Mouse (Mus musculus) gastrocnemius, adult 8-10 months (tissue): ENCODE measurements around the gene Aggf1. TPM values are rescaled to one million over a fixed set of nuclear protein-coding genes. Genes with fewer than 3 reads are reported as not detected.
"Not testable (repeated sequence)": the region's sequence is repeated elsewhere in the genome, so short reads cannot be mapped to it uniquely, and the experiment has no call there.

Source experiments
- DNase-seq, 2 experiments: peaks; one replicate each; pipeline ENCODE4 v3.0.0; 2022; ENCODE audit warnings: low spot score in 2 of 2
- total RNA-seq, 4 experiments: library from RNA; stranded (reverse); gene quantifications; 2 replicates each; pipeline ENCODE4 v1.2.4; 2022

The Aggf1 gene
- total RNA-seq: 10 to 100 TPM; 15.6 to 19.1 (median 17.5) TPM

DNA sequence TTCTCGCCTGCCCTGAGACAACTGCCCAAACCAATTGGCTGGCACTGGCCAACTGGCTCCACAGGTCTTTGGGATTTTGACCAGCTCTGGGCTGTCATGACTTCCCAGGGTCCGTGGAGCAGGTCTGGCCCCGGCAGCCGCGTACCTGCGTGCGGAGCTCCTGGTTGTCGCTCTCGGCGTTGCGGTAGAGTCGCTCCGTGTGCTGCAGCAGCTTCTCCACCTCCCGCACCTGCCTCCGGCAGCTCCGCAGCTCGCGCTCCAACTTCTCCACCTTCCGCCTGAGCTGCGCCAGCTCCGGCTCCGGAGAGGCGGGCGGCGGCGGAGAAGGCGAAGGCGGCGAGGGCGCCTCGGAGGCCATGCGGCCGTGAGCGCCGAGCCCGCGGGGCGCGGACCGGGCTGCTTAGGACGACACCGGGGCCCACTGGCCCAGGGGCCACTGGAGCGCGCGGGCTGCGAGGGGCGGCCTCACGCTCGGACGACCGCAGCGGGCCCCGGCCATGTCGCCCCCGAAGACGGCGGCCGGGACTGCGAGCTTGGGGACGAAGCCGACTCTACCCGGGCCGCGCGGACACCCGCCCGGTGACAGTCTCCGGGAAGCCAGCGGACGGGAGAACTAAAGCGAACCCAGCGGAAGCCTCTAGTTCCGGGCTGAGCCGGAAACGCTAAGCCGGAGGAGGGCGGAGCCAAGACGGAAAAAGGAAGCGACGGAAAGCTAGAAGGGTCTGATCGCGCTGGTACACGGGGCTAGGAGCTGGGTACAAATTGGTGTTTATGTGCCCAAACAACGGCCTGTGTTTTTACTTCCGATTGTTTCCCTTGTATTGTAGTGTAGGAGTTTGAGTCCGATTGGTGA is at the start of gene Aggf1:
TSS of gene Aggf1 (minus strand) at position 652 of the 853 bp plus-strand sequence.
- DNase-seq: peak; percentile 79 to 80

DNA sequence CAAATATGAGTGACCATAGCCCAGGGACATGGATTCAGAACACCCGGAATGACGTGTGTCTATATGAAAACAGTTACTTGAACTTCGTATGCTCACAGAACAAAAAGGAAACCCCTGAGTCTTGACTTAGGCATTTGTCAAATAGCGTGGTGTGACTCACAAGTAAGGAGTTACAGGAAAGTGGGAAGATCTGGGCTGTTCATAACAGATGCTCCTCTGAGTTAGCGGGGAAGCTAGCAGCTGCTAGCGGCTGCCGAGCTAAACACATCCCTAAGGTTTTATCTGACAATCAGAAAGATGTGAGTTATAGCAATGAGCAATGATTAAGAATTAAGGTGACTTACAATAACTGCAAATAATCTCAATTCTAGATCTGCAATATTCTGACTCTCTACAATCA is 49.8 kb upstream of the Aggf1 start:
- DNase-seq: no peak

DNA sequence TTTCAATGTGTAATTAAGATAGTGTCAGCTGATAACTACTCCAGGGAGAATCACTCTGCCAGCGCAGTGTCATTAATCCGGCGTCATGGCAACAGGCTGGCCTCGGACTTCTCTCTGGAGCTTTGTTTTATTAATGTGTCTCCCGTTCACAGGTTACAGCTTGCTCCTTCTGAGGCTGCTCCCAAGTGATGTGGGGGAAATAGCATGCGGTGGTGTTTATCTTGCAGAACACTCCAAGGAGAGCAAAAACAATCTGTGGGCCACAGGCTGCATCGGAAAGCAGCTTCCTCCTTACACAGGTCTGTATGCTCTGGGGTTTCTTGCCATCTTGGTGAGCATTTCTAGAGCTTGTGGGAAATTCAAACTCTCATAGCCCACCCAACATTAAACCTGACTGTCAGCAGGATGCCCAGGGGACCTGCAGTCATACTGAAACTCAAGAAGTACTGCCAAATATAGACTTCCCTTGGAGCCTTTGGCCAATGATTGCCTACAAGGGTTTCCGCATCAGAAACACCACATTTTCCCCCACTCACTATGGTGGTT is 44.1 kb upstream of the Aggf1 start:
- no peak for DNase-seq

DNA sequence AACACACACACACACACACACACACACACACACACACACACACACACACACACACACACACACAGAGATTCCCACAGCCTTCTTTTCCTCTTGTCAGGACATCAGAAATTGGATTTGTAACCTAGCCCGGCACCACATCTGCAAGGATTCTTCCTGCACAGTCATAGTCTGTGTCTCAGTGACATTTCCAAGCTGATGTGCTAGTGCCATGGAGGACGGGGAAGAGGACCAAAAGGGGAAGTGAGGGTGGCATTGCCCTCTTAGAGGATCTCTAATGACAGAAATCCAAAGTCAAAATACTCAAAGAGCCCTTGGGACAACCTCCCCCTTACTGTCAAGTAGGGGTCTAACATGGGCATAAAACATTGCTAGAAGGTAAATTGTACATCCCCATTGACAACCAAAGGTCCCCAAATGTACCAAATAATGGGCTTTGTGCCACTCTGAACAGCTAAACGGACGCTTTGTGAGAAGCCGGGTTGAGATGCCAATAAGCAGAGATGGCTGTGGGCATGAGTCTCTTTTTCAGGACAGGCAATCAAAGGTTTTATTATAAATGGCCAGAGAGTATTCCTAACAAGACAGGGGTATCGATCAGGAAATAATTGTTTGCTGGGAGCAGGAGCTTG is 43.5 kb upstream of the Aggf1 start:
- no peak for DNase-seq

- no peak for DNase-seq
These were observed 37.1 kb upstream of the Aggf1 start for GRCm38 (mm10) chr13:95412257-95412656.

DNA sequence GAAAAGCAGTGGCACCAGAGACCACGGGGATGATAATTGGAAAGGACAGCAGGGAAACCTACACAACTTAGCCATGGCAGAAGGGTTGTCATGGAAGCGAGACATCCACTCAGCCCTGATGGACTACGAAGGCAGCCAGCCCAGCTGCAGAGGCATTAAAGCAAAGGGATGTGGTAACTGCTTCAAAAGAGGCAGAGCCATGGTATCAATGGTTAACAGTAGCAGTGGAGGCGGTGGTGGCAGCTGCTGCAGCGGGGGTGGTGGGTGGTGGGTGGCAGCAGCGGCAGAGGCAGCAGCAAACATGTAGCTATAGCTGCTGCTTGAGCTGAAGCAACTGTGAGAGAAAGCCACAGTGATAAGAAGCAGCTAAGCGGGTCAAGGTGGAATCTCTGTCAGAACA is 18.1 kb upstream of the Aggf1 start:
- no peak for DNase-seq

- DNase-seq: peak; percentile 35 to 41
These were observed 15.0 kb upstream of the Aggf1 start for GRCm38 (mm10) chr13:95389866-95390865.

GRCm38 (mm10) chr13:95388226-95388625 is 13.1 kb upstream of the Aggf1 start:
- DNase-seq: no peak

DNA sequence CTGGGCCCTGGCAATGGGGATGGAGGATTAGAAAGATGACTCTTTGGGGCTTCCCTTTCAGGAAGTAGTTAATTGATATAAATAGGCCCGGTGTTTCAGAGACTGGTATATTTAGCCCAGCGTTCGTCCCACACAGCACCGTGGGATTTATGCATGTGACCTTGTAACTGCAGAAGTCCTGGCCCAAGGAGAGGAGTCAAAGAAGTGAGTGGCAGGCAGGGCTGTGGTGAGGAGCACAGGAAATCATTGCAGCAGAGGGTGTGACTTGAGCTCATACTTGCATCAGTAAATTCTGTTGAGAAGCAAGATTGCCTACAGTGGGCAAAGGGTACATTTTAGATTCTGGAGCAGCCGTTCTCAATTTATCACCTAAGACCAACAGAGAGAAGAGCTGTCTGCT is 7.3 kb upstream of the Aggf1 start:
- peak; percentile 13 to 42 for DNase-seq

- DNase-seq: no peak
These were observed 3.5 kb upstream of the Aggf1 start for GRCm38 (mm10) chr13:95378696-95379095.

- not testable (repeated sequence) for DNase-seq
These were observed 1.6 kb upstream of the Aggf1 start for GRCm38 (mm10) chr13:95376689-95377289.

GRCm38 (mm10) chr13:95375554-95375914 is 382 bp upstream of the Aggf1 start:
- DNase-seq: no peak

GRCm38 (mm10) chr13:95366356-95366755 is 8.8 kb downstream of the Aggf1 start:
- DNase-seq: no peak

DNA sequence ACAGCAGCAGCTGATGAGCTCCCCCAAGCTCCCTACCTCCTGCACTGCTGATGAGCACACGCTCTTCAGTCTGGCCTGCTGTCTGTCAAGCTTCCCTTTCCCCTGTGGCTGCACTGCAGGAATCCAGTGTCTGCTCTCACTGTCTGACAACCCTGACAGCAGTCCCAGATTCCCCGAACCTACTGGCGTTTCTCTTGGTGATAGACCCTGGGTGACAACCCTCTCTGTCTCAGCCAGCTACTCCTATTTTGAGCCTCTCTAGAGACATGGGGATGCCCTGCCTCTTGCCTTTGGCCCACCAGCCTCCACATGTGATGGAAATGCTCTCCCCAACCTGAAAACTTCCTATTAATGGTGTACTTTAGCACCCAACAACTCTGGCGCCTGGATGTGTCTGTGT is 11.7 kb downstream of the Aggf1 start:
- no peak for DNase-seq

- no peak for DNase-seq
These were observed 16.9 kb downstream of the Aggf1 start for GRCm38 (mm10) chr13:95358223-95358622.

DNA sequence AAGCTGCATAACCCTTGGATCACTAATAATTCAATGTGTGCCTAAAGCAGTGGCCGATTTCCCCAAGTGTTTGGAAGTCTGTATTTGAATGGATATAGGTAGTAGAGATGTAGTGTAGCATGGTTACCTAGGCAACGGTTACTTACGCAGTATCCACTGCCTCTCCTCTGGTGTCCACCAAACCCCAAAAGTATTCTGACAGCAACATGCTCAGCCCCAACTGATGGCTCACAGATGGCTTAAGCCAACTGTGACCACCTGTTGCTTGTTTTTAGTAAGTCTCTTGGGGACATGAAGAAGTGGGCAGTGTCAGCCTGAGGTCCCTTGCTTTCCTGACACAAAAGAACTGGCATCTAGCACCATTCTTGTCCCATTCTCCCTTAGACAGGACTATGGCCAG is 26.7 kb downstream of the Aggf1 start:
- no peak for DNase-seq

DNA sequence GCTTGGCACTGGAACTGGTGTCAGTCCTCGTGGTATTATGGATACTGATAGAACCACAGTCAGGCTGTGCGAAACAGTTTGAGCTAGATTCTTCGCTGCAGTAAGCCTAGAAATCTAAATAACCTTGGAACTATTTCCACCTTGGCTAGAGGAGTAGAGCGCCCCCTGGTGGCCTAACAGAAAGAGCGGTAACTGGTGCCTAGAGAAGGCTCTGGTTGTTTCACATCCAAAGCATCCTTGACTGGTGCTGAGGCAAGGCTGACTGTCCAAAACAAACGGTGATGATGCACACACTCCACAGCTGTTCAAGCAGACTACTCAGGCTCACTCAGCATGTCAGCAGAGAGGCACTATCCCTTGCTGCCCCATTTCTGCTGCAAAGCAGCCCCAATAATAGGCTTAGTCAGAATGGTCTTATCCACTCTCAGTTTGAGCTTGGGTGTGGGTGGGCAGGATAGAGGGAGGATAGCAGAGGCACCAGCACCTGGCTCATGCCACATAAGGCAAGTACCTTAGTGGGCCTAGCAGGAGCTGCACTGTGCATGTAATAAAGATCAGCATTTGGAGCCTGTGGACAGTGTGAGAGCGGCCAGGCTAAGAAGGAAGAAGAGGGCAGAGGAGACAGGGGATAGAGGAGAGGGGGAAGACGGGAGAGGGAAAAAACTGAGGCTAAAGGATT is 28.0 kb downstream of the Aggf1 start:
- peak; percentile 21 to 31 for DNase-seq

DNA sequence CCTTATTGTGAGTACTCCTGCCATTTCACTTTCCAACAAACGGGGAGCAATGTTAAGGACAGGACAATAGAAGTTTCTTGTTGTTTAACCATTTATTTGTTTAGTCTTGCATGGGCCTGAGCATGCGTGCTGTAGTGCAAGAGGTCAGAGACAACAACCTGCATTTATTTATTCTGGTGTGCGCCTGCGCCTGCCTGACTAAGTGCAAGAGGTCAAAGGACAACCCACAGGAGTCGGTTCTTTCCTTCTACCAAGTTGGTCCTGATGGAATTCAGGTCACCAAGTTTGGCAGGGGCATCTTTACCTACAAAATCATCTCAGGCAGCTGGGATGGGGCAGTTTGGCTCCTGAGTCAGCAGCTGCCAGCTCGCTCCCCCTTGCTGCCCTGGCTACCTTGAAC is 29.3 kb downstream of the Aggf1 start:
- no peak for DNase-seq

DNA sequence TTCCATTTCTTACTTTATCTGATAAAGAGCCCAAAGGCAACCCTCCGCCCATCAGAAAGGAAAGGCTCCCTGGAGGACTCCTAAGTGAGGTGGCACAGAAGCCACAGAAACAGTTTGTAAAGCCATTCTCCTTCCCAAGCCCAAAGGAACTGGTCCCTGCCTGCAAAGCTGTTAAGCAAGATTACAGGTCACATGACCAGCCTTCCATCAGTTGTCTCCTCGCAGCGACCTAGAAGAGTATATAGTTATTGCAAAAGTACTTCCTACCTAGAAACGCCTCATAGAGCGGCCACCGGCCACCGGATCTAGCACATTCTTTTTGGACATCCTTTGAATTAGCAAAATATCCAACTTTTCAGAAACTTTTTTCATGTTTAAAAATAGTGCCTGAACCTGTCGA is 31.7 kb downstream of the Aggf1 start:
- no peak for DNase-seq

- DNase-seq: no peak
These were observed 39.0 kb downstream of the Aggf1 start for GRCm38 (mm10) chr13:95336122-95336677.
